Mouse (Mus musculus) testis, adult 10 weeks (tissue): Measurements from ENCODE around the gene Tmem223. TPM values are rescaled to one million over a fixed set of nuclear protein-coding genes. Genes with fewer than 3 reads are reported as not detected.

Experiments used
- polyA plus RNA-seq: library from polyadenylated mRNA; stranded (reverse); fragments of 350-450 nt; fragmentation: Illumina TruSeq; extraction: RNeasy Lipid Tissue Mini Kit (QIAGEN cat#74804); gene quantifications from one replicate; pipeline ENCODE4 v1.2.3, GENCODE M21; 2014; ENCODE audit warnings: low read depth, low replicate concordance

Tmem223 gene
- polyA plus RNA-seq, 1 experiment from 2014 or later, result 4.5 TPM

Other genes with a start within 250 kb of the Tmem223 start
- not detected for gene Slc22a8, start 179.7 kb upstream of the Tmem223 start, polyA plus RNA-seq
- not detected for gene Slc22a6, start 153.0 kb upstream of the Tmem223 start, polyA plus RNA-seq
- not detected for gene Chrm1, start 107.2 kb upstream of the Tmem223 start, polyA plus RNA-seq
- gene Slc3a2, start 47.6 kb upstream of the Tmem223 start, polyA plus RNA-seq, result 109 TPM
- gene Wdr74, start 35.2 kb upstream of the Tmem223 start, polyA plus RNA-seq, result 12.8 TPM
- gene 1700092M07Rik, start 30.3 kb upstream of the Tmem223 start, polyA plus RNA-seq, result 11.7 TPM
- gene Stx5a, start 29.6 kb upstream of the Tmem223 start, polyA plus RNA-seq, result 48.6 TPM
- gene Nxf1, start 13.9 kb upstream of the Tmem223 start, polyA plus RNA-seq, result 182 TPM
- gene Tmem179b, start 3.5 kb downstream of the Tmem223 start, polyA plus RNA-seq, result 14.4 TPM
- 3.2 TPM for gene Taf6l, start 15.4 kb downstream of the Tmem223 start, polyA plus RNA-seq
- gene Polr2g, start 27.6 kb downstream of the Tmem223 start, polyA plus RNA-seq, result 51.5 TPM
- 5.3 TPM for gene Zbtb3, start 31.6 kb downstream of the Tmem223 start, polyA plus RNA-seq
- 14.5 TPM for gene Ttc9c, start 48.3 kb downstream of the Tmem223 start, polyA plus RNA-seq
- 45.8 TPM for gene Hnrnpul2, start 49.0 kb downstream of the Tmem223 start, polyA plus RNA-seq
- 0.76 TPM for gene AC129217.1, start 58.8 kb downstream of the Tmem223 start, polyA plus RNA-seq
- 360 TPM for gene Bscl2, start 66.5 kb downstream of the Tmem223 start, polyA plus RNA-seq
- gene Gng3, start 68.2 kb downstream of the Tmem223 start, polyA plus RNA-seq, result 0.53 TPM
- 0.56 TPM for gene Lrrn4cl, start 79.8 kb downstream of the Tmem223 start, polyA plus RNA-seq
- gene Ubxn1, start 100.5 kb downstream of the Tmem223 start, polyA plus RNA-seq, result 23.5 TPM
- 2.4 TPM for gene Uqcc3, start 109.9 kb downstream of the Tmem223 start, polyA plus RNA-seq
- 107 TPM for gene Lbhd1, start 112.7 kb downstream of the Tmem223 start, polyA plus RNA-seq
- not detected for gene Gm49403, start 112.9 kb downstream of the Tmem223 start, polyA plus RNA-seq
- gene 1810009A15Rik, start 117.9 kb downstream of the Tmem223 start, polyA plus RNA-seq, result 35.7 TPM
- gene Gm49416, start 117.9 kb downstream of the Tmem223 start, polyA plus RNA-seq, result not detected
- gene Ints5, start 122.0 kb downstream of the Tmem223 start, polyA plus RNA-seq, result 0.32 TPM
- 30.6 TPM for gene Ganab, start 127.1 kb downstream of the Tmem223 start, polyA plus RNA-seq
- 2.5 TPM for gene B3gat3, start 149.4 kb downstream of the Tmem223 start, polyA plus RNA-seq
- gene Rom1, start 158.4 kb downstream of the Tmem223 start, polyA plus RNA-seq, result 1.2 TPM
- gene Eml3, start 158.6 kb downstream of the Tmem223 start, polyA plus RNA-seq, result 0.77 TPM
- 44.3 TPM for gene Mta2, start 170.9 kb downstream of the Tmem223 start, polyA plus RNA-seq
- 7.6 TPM for gene Tut1, start 182.9 kb downstream of the Tmem223 start, polyA plus RNA-seq
- 146 TPM for gene Eef1g, start 196.0 kb downstream of the Tmem223 start, polyA plus RNA-seq
- 4.2 TPM for gene Ahnak, start 218.3 kb downstream of the Tmem223 start, polyA plus RNA-seq